Mouse (Mus musculus) testis, postnatal 10 days (tissue): ENCODE measurements around the gene Ints7.

ENCODE experiments used
- DNase-seq: peaks from one replicate; pipeline ENCODE4 v3.0.0; 2021; ENCODE audit warnings: low spot score

Gene Ints7

GRCm38 (mm10) chr1:191584483-191584882 lies 9.0 kb downstream of the Ints7 start:
- DNase-seq: no peak

- no peak for DNase-seq
Observed at GRCm38 (mm10) chr1:191585704-191586103, 10.3 kb downstream of the Ints7 start.

- no peak for DNase-seq
Observed at GRCm38 (mm10) chr1:191587062-191587461, 11.6 kb downstream of the Ints7 start.

- no peak for DNase-seq
Observed at GRCm38 (mm10) chr1:191588749-191589148, 13.3 kb downstream of the Ints7 start.

- no peak for DNase-seq
Observed at GRCm38 (mm10) chr1:191592016-191592720, 16.7 kb downstream of the Ints7 start.

GRCm38 (mm10) chr1:191596076-191596475 lies 20.6 kb downstream of the Ints7 start:
- no peak for DNase-seq

GRCm38 (mm10) chr1:191599210-191599609 lies 23.8 kb downstream of the Ints7 start:
- no peak for DNase-seq

- DNase-seq: no peak
Observed at GRCm38 (mm10) chr1:191604690-191605089, 29.3 kb downstream of the Ints7 start.

GRCm38 (mm10) chr1:191609051-191609450 lies 33.6 kb downstream of the Ints7 start:
- DNase-seq: no peak

- DNase-seq: no peak
Observed at GRCm38 (mm10) chr1:191609578-191609977, 34.1 kb downstream of the Ints7 start.

GRCm38 (mm10) chr1:191610357-191610756 lies 34.9 kb downstream of the Ints7 start:
- no peak for DNase-seq

GRCm38 (mm10) chr1:191611686-191612085 lies 36.2 kb downstream of the Ints7 start:
- no peak for DNase-seq

- DNase-seq: no peak
Observed at GRCm38 (mm10) chr1:191612877-191613276, 37.4 kb downstream of the Ints7 start.

- no peak for DNase-seq
Observed at GRCm38 (mm10) chr1:191616245-191616644, 40.8 kb downstream of the Ints7 start.

GRCm38 (mm10) chr1:191617589-191617988 lies 42.2 kb downstream of the Ints7 start:
- DNase-seq: no peak

GRCm38 (mm10) chr1:191618067-191618766 lies 42.8 kb downstream of the Ints7 start:
- DNase-seq: no peak

GRCm38 (mm10) chr1:191621096-191621495 lies 45.7 kb downstream of the Ints7 start:
- DNase-seq: no peak

GRCm38 (mm10) chr1:191622801-191623200 lies 47.4 kb downstream of the Ints7 start:
- DNase-seq: no peak

GRCm38 (mm10) chr1:191624492-191624891 lies 49.1 kb downstream of the Ints7 start:
- no peak for DNase-seq

GRCm38 (mm10) chr1:191625026-191625425 lies 49.6 kb downstream of the Ints7 start:
- no peak for DNase-seq

GRCm38 (mm10) chr1:191625620-191626019 lies 50.2 kb downstream of the Ints7 start:
- no peak for DNase-seq

- no peak for DNase-seq
Observed at GRCm38 (mm10) chr1:191628457-191629169, 53.2 kb downstream of the Ints7 start.

- DNase-seq: no peak
Observed at GRCm38 (mm10) chr1:191629170-191629636, 53.8 kb downstream of the Ints7 start.
